Mouse (Mus musculus): ENCODE data around the gene Dnajc19.
"Not testable (repeated sequence)": the region's sequence is repeated elsewhere in the genome, so short reads cannot be mapped to it uniquely, and the experiment has no call there.

The Dnajc19 gene

DNA sequence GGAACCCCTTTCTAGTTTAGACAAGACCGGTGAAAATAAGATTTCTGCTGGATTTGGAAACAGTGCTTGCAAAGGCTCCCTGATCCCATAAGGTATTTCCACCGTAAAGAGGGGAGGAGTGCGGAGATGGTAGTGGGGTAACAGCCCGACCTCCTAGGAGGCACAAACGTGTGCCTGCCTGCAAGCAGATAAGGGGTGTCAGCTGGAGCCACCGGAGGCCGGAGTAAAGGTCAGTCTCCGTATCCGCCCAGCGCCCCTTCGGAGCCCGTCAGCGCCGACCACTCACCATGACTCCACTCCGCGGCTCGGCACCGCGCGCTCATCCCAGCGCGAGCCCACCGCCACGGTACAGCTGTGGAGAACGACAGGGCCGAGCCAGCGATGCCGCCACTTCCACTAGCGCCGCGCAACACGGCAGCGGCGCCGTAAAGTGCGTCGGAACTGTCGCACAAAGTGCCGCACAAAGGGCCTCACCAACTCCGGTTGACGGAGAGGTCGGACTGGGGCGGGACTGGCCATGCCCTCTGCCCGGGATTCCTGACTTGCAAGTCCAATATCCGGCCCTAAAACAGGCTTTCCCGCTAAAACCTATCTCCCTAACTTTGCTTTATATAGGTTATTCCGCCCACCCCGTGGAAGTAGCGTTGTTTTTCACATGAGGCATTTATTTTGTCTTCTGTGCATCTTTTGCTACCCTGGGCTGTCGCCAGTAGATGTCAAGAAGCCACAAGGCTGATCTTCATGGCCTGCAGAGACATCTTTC is at the start of gene Dnajc19:
Gene Dnajc19 (minus strand): TSS at position 422 of the 763 bp plus-strand sequence.
- in situ Hi-C loops (cut with MboI, MseI): loop anchor here in 1 of 2 experiments (5.0 to 25.0 kb wide), 2 partner anchors 124 to 244 kb away; partner anchors contain the start of gene Ccdc39

DNA sequence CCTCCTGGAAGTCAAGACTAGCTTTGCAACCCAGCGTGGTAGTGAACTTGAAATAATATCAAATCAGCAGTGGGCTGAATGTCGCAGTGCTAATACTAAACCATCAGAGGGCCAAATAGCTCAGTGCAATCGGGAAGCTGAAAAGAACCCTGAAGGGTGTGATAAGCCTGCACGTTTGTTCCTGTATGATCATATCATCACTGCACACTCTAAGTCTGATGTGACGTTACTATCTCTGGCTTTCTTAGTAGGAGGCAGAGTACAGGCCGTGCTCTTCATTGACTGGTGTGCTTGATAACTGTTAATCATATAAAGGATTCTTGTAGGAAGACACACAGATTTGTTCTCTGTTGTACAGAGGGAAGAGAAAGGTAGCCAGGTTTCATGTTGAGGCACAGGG is 48.8 kb upstream of the Dnajc19 start:
- in situ Hi-C loops (cut with MboI, MseI): no loop called here

DNA sequence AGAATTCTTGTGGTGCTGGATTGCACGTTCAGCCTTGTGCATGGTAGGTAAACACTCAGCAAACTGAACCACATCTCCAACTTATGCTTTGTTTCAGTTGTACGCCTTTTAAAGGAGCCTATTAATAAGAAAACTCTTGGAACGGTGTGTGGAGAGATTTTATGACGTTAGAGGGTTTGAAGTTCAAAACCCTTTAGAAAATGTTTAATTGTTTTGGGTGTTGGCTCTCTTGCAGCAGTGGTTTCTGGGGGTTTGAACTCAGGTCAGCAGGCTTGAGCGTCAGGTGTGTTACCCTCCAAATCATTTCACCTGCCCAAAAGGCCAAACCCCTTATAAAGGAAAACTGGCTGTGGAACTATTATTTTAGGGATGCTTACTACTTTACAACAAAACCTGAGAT is 40.2 kb upstream of the Dnajc19 start:
- in situ Hi-C loops (cut with MboI, MseI): no loop called here

DNA sequence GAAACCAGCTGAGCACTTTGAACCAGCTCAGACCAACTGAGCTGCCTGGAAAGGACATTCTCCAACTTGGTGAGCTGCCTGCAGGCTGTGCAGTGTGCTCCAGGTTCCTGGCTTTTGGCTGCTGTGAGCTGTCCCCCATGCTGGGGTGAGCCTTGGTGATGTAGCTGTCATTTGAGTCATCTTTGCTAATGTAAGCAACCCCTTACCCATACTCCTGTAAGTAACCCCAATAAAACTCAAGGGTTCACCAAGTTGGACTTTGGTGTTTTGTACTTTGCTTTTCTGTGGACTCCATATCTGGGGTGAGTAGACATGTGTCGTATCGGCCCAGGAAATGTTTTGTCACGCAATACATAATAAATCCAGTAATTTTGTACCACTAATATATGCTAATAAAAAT is 39.7 kb upstream of the Dnajc19 start:
- in situ Hi-C loops (cut with MboI, MseI): no loop called here

DNA sequence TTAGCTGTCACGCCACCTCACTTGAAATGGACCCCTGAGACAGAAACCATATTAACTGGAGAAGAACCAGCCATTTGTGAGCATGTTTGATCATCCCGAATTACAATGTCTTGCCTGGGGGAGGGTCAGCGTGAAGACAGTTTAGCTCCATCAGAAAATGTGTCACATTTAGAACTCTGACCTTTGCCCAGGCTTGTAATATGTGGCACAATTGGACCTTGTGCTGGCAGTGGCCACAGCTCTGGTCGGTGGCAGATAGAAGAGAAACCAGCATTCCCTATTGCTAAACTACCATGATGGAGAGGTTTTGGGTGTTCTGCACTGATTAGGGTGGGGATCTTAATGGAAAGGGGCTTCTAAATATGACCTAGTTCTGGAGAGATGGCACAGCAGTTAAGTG is 38.7 kb upstream of the Dnajc19 start:
- in situ Hi-C loops (cut with MboI, MseI): no loop called here

DNA sequence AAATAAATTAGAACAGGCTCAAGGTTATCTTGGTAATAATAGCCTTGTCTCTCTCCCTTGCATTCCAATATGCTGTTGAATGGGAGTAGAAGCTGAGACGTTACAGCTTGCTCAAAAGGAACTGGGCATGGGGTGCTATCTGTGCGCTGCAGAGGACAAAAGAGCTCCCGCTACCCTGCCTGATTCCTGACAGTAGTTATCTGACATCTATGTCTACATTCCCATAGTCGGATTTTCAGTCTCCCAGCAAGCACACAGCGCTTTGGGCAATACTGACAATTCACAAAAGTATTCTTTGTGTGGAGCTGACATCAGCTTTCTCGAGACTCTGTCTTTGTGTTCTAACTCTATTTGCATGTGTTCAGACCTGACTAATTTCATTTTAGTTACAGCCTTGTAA is 34.7 kb upstream of the Dnajc19 start:
- in situ Hi-C loops (cut with MboI, MseI): no loop called here

DNA sequence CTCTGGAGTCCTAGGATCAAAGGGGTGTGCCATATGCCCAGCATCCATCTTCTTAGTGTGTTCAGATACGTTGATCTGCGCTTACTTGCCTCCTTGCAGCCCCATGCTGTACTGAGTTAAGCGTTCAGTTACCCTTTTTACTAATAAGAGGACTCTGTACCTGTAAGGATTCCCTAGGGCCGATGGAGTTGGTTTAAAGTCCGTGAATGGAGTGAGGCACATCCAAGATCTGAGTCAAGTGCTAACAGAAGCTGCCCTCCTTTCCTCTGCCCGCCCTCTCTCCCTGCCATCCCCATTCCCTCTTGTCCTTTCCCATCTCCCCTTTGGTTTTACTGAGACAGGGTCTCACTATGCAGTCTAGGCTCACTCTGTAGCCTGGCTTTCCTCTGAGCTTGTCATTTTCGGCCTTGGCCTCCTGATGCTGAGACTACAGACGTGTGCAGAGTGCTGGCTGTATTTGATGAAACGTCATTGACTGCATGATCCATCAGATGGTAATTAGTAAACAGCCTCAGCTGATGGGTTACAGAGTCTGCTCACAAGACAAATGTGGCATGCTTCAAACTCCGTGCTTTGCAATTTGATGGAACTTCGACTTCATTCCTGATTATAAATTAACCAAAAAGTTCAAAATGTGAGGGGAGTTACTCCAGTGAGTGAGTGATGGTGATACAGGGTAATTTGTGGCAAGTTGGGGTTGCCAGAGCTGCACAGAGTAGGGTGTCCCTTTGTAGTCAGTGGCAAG is 31.0 kb upstream of the Dnajc19 start:
- in situ Hi-C loops (cut with MboI, MseI): no loop called here

DNA sequence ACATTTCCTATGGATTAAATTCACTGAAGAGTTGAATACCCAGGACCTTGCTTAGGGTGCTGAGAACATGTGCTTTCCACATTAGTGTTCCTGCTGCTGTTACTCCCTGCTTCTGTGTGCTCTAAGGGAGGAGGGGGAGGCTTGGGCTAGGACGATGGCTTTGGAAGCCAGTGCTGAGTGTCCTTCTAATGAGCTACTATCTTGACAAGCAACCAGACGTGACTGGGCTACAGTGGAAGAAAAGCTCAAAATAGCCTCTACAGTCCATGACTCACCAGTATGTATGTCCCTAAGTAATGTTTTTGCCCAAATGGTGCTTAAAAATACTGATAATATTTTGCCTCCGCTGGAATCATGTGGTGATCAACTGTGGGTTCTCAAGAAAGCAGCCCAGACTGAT is 26.5 kb upstream of the Dnajc19 start:
- in situ Hi-C loops (cut with MboI, MseI): no loop called here

DNA sequence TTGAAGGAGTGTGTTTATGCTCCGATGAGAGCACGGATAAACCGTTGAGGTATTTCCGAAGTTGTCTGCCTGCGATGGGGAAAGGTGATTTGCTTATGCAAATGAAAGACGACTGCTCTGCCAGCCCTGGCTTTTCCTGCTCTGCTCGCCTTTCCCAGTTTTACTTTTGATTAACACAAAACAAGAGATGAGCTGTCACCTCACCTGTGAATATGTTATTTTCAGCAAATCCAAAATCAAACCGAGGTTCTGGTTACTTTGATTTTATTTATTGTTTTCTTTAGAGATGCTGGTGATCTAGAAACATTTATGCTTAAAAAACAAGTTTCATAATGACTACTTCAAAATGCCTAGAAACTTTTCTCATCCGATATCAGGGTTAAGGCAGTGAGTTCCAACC is 25.3 kb upstream of the Dnajc19 start:
- in situ Hi-C loops (cut with MboI, MseI): no loop called here

DNA sequence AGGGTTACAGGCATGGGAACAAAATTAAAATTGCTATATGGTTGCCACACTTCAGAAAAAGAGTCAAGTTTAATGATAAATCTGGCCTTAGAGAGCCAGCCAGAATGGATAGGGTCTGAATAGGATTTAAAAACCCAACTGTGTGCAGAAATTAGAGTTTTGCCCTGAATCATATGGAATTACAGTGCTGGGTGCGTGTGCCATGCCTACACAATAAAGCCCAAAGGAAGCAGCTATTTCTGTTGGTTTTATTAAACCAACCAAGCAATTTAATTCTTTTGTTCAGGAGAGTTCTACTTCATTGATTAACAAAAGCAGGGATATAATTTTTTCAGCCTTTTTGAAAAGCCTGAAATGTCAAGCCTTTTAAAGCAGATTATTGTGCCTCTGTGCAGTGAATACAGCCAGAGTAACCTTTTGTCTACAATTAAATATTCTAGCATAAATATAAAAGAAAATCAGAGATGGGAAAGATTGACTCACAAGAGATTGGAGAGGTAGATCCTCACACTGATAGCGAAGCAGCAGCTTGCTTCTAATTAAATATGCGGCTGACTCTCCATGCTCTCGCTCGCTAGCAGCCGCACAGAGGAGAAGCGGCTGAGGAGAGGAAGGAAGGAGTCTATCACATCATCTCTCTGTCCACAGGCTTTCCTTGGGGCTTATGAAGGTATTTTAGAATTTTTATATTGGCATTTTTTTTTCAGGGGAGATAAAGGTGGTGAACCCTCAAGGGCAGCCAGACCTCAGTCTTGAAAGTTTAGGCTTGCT is 23.0 kb upstream of the Dnajc19 start:
- in situ Hi-C loops (cut with MboI, MseI): no loop called here

DNA sequence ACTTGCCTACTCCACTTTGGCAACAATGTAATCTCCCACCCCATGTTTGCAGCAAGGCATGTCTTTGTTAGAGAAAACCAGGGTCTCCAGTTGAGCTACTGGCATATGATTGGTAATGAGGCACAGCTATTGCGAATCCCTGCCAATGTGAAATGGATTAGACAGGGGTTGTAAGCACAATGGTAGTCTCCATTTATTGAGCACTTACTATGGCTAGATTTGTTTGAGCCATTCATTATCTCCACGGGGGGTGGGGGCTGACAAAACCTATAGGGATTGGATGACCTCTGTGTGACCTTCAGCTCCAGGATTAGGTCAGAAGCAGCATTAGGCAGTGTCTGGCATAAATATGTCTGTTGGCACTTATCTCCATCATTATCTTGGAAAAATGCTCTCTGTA is 21.8 kb upstream of the Dnajc19 start:
- in situ Hi-C loops (cut with MboI, MseI): no loop called here

DNA sequence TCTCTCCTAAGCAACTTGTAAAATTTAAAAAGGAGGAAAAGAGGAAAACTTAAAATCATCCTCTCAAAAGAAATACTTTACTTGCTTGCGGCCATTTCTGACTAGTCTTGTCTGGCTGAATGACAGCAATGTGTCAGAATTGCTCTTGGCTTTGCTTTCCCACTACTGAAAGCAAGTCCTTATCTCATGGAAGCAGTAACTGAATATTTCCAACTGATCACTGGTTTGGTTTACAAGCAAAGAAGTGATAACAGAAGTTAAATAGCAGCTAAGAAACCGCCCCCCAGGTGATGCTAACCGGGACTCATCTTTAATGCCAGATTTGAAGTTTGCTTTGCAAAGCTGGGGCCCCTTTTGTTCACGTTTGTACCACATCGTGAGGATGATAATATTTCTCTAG is 2.5 kb upstream of the Dnajc19 start:
- in situ Hi-C loops (cut with MboI, MseI): loop anchor here in 1 of 2 experiments (5.0 to 25.0 kb wide), 2 partner anchors 126 to 246 kb away; partner anchors contain the start of gene Ccdc39

DNA sequence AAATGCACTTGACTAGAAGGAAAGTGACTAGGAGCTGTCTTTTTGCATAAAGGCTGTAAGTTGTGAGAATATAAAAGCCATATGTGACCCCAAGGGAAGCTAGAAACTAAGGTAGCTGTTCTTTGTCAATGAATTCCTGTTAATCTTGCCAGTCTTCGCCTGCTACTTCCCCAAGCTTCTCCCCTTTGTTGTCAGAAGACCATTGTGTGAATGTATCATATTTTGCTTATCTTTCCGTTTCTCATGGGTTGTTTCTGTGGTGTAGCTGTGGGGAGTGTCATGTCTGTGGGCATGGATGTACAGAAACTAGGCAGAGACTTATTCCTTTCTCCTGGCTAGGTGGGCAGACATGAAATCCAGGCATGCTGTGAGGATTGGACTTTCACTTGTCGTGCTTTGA is 808 bp upstream of the Dnajc19 start:
- in situ Hi-C loops (cut with MboI, MseI): loop anchor here in 1 of 2 experiments (5.0 to 25.0 kb wide), 2 partner anchors 125 to 245 kb away; partner anchors contain the start of gene Ccdc39

DNA sequence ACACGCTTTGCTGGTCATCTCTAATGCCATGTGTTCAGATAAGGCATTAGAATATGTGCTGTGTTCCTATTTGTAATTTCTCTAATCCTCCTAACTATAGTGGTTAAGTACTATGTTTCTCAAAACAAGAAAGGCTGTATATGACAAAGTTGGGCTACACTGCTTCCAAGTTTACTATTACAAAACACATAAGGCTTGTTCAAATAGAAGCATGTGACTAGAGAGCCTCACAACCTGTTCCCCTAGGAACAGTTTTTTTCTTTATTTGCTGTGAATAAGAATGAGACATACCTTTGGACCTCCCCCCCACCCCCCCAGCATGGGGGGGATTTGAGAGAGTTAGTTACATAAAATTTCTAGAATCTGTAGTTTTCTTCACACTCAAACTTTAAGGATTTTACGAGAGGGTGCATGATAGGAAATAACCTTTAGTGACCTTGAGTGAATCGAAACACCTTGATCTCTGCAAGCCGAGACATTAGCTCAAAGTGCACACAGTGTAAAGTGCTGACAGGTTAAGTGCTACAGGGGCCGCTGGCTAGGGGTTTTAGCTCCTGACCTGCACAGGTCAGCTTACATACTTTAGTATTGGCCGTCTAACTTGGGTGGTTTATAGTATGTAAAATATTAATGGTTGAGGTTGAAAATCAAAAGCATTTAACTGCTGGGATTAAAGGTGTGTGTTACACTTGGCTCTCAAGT is 4.9 kb downstream of the Dnajc19 start:
- in situ Hi-C loops (cut with MboI, MseI): loop anchor here in 1 of 2 experiments (25.0 kb wide), 1 partner anchor 239 kb away; the partner anchor contains the start of gene Ccdc39

DNA sequence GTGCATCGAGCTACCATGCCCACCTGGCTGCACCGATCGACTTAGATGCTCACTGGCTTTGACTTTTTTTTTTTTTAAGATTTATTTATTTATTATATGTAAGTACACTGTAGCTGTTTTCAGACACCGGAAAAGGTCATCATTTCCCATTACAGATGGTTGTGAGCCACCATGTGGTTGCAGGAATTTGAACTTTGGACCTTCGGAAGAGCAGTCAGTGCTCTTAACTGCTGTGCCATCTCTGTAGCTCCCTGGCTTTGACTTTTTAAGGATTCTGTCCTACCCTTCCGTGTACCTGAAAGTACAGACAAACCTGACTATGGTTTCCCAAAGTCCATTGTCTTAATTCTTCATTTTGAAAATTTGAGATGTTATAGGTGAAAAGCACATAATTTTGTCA is 8.4 kb downstream of the Dnajc19 start:
- in situ Hi-C loops (cut with MboI, MseI): no loop called here

DNA sequence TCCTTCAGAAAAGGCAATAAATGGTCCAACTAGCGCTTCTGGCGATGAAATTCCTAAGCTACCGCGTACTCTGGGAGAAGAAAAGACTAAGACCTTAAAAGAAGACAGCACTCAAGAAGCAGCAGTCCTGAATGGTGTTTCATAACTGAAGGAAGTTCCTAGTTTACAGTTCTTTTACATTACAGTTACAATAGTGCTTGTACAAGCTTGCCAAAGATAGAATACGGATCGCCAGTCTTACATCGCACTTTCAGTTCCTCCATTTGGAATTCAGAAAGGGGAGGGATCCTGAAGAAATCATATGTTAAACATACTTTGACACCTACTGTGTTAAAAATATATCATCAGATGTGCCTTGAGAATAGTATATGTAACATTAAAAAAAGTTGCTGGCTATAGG is 12.2 kb downstream of the Dnajc19 start:
- in situ Hi-C loops (cut with MboI, MseI): not testable (repeated sequence)

DNA sequence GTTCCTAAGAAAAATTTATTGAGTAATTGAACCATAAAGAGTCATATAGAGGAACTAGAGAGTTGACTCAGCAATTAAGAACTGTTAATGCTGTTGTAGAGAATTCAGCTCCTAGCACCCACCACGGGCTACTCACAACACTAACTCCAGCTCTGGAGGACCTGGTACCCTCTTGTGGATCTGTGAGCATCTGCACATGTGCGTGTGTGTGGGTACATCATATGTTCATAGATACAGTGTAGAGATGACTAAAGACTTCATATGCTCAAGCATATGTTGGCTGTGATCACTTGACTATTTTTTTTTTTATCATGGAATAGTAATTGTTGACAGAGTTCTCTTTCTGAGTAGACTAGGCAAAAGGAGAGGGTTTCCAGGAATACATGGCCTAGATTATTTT is 18.8 kb downstream of the Dnajc19 start:
- in situ Hi-C loops (cut with MboI, MseI): no loop called here

DNA sequence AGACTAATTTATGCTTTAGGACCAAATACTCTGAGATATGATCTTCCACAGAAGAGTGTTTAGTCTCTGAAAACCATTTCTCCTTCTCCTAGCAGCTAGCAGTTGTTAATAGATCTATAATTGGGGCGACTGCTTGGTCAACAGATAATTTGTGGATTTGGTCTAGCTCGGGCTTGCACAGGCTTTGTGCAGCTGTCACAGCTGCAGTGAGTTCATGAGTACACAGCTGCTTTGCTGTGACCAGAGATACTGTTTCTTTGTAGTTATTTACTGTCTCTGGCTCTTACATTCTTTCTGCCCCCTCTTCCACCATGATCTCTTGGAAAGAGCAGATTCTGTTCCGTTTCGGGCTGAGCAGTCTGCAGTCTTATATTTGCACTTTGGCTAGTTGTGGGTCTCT is 39.1 kb downstream of the Dnajc19 start:
- in situ Hi-C loops (cut with MboI, MseI): loop anchor here (5.0 to 25.0 kb wide), 3 partner anchors 1305 to 1770 kb away; partner anchors contain the start of genes Mrpl47 (in 1 of the 2) and Ndufb5 (in 1 of the 2)

DNA sequence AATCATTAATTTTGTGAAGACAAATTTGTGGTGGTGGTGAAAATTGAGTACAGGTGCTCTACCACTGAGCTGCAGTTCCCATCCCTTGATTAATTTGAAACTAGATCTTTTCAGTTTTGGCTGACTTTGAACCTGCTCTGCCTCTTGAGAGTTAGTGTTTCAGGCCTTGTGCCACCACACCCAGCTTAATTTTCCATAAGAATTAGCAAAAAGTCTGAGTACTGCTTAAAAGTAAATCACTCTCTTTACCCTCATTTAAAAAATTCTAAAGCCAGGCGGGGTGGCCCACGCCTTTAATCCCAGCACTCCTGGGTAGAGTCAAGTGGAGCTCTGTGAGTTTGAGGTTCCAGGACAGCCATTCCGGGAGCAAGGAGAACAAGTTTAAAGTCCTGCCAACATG is 45.4 kb downstream of the Dnajc19 start:
- in situ Hi-C loops (cut with MboI, MseI): loop anchor here in 1 of 2 experiments (25.0 kb wide), 2 partner anchors 1298 to 1777 kb away; partner anchors contain the start of genes Mrpl47 and Ndufb5

DNA sequence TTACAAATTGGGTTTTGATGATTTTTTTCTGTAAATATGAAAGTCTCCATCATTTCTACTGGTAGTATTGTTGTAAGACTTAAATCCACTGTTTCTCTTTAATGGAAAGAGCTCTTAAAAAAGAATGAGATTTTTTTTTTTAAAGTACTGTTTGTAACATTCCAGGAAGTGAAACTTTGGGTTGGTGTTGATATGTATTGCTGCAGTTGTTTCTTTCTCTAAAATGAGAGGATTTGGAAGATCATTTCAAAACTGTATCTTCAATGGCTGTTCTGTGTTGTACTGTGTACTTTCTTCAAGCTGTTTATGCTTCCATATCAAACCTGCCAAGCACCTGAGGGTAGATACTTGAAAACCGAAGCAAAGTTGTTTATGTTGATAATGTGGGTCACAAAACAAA is 46.3 kb downstream of the Dnajc19 start:
- in situ Hi-C loops (cut with MboI, MseI): loop anchor here in 1 of 2 experiments (25.0 kb wide), 2 partner anchors 1298 to 1777 kb away; partner anchors contain the start of genes Mrpl47 and Ndufb5
